Mouse (Mus musculus) hindbrain, postnatal 0 days (tissue): ENCODE measurements around the gene Tmem179b. TPM values are rescaled to one million over a fixed set of nuclear protein-coding genes. Genes with fewer than 3 reads are reported as not detected.
"Not testable (repeated sequence)": the region's sequence is repeated elsewhere in the genome, so short reads cannot be mapped to it uniquely, and the experiment has no call there.

Experiments
- ATAC-seq: fragments of 200-750 bp; cut with Nextera tagmentation; 2 replicates; pipeline ENCODE4 v1.8.0; 2017; ENCODE audit warnings: mild to moderate bottlenecking, moderate TSS enrichment, moderate library complexity
- DNase-seq: peaks from one replicate; pipeline ENCODE4 v3.0.0-alpha.2; 2015; ENCODE audit warnings: low spot score
- H3K27ac ChIP-seq: fragments of 300-500 bp; sonication (generic); 2 replicates; pipeline ENCODE4 v1.5.1; 2014; ENCODE audit warnings: mild to moderate bottlenecking
- H3K27me3 ChIP-seq: fragments of 300-500 bp; sonication (generic); 2 replicates; pipeline ENCODE4 v1.6.1; 2014; ENCODE audit warnings: low read length, mixed read lengths; ENCODE audit not compliant: insufficient read depth
- H3K36me3 ChIP-seq: fragments of 300-500 bp; sonication (generic); 2 replicates; pipeline ENCODE4 v1.6.1; 2014; ENCODE audit warnings: low read length, mixed read lengths; ENCODE audit not compliant: insufficient read depth
- H3K4me1 ChIP-seq: fragments of 300-500 bp; sonication (generic); 2 replicates; pipeline ENCODE4 v1.6.1; 2014; ENCODE audit warnings: antibody characterized with exemption, low read length, mixed read lengths; ENCODE audit not compliant: insufficient read depth
- H3K4me2 ChIP-seq: fragments of 300-500 bp; sonication (generic); 2 replicates; pipeline ENCODE4 v1.6.1; 2014; ENCODE audit warnings: low read depth, mild to moderate bottlenecking, low read length, moderate library complexity, mixed read lengths
- H3K4me3 ChIP-seq: fragments of 300-500 bp; sonication (generic); 2 replicates; pipeline ENCODE4 v1.5.1; 2014; ENCODE audit warnings: low read length
- H3K9ac ChIP-seq: fragments of 300-500 bp; sonication (generic); replicated peaks from 2 replicates; pipeline ENCODE4 v1.6.1; 2014; ENCODE audit warnings: mild to moderate bottlenecking, low read length, moderate library complexity, mixed read lengths
- H3K9me3 ChIP-seq: fragments of 300-500 bp; sonication (generic); 2 replicates; pipeline ENCODE4 v1.6.1; 2016; ENCODE audit warnings: low read length, mixed read lengths
- CTCF ChIP-seq: IDR thresholded peaks from 2 replicates; pipeline ENCODE4 v1.5.1; 2016; ENCODE audit warnings: antibody characterized with exemption, control low read depth, low read depth
- WGBS: fragments of 180-500 bp; shearing (Covaris S2); extraction: QIAGEN DNeasy Blood & Tissue Kit; methylation state at CpG from one replicate; pipeline ENCODE4 v1.1.7; 2014; 5-methylcytosine and 5-hydroxymethylcytosine counted together
- polyA plus RNA-seq: library from polyadenylated mRNA; unstranded; fragments of >200 nt; fragmentation: Nextera tagmentation; extraction: Ambion mirVana; gene quantifications from 2 replicates; pipeline ENCODE4 v1.2.1, GENCODE M21; 2015
- total RNA-seq: library from RNA; depleted of rRNA; stranded (reverse); fragments of >200 nt; gene quantifications from 2 replicates; pipeline ENCODE4 v1.2.3, GENCODE M21; 2014

The Tmem179b gene
- total and polyA plus RNA-seq, 2 experiments from 2014 or later, result 27.0 to 31.0 TPM

GRCm38 (mm10) chr19:8738911-8739310, 35.4 kb downstream of the Tmem179b start:
- H3K36me3 ChIP-seq, result peaks cover 25% of the 10 kb centered on the region
- H3K27me3 ChIP-seq, result no peaks in the 10 kb centered on the region
- no peak for TF ChIP-seq CTCF
- H3K9ac ChIP-seq, result no peak overlapping the region
- H3K4me2 ChIP-seq, result no peak overlapping the region
- peaks cover 6% of the 10 kb centered on the region; the same call in 1 of the 2 replicates for H3K4me1 ChIP-seq
- no peak overlapping the region for H3K27ac ChIP-seq
- H3K9me3 ChIP-seq, result no peaks in the 10 kb centered on the region
- ATAC-seq, result no peak
- 87% methylated on average over 7 of the region's 7 CpGs for WGBS
- H3K4me3 ChIP-seq, result no peak overlapping the region
- no peak for DNase-seq

DNA sequence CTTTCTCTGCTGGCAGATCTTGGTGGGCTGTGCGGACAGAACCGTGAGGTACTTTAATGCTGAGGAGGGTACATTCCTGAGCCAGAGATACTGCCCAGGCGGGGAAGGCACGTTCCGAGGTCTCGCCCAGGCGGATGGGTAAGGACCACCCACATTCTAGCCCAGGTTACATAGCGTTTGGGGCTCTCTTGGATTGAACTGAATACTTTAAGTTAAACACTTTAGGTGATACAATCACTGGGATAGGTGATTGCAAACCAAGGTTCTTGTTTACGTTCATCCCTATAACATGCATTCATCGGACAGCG, 38.2 kb downstream of the Tmem179b start:
- H3K9me3 ChIP-seq, result no peaks in the 10 kb centered on the region
- peak overlapping the region; percentile 70 for H3K9ac ChIP-seq
- no peaks in the 10 kb centered on the region for H3K27me3 ChIP-seq
- H3K4me3 ChIP-seq, result peak overlapping the region; percentile 91
- peaks cover 22% of the 10 kb centered on the region for H3K36me3 ChIP-seq
- DNase-seq (no peak), ATAC-seq (no peak; the same call in 1 of the 2 replicates)
- no peak for TF ChIP-seq CTCF
- peak overlapping the region; percentile 98 for H3K4me2 ChIP-seq
- H3K4me1 ChIP-seq, result peaks cover 3% of the 10 kb centered on the region; the same call in 1 of the 2 replicates
- 5% methylated on average over 11 of the region's 11 CpGs for WGBS
- H3K27ac ChIP-seq, result peak overlapping the region; percentile 71; the same call in 1 of the 2 replicates

DNA sequence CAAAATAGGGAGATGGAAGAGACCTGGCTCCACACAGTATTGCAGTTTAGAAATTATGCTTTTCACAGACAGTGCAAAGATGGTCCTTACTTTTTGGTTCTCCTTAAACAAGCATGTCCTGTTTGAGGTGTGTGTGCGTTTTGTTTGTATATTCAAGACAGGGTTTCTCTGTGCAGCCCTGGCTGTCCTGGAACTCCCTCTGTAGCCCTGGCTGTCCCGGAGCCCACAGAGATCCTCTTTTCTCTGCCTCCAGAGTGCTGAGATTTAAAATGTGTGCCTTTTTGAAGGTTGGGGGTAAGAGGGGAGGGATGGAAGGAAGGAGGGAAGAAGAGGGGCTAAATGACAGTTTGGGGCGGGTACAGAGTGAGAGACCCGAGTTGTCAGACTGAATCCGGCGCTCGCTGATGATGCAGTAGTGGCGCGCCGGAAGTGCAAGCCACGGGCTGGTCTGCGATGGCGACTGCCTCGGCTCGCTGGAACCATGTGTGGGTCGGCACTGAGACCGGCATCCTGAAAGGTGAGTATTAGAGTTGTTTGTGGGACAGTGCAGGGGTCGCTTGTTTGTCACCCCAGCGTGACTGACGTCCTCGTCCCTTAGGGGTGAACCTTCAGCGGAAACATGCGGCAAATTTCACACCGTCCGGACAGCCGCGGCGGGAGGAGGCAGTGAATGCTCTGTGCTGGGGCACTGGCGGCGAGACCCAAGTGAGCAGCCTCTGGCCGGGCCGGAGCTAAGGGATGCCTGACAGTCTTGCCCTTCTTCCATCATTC, 38.7 kb downstream of the Tmem179b start, which contains the start of gene Wdr74:
Gene Wdr74, plus strand, starts transcription at position 439 of the 771 bp plus-strand sequence.
- no peaks in the 10 kb centered on the region for H3K27me3 ChIP-seq
- peaks cover 22% of the 10 kb centered on the region for H3K36me3 ChIP-seq
- ATAC-seq (peak; percentile 96), DNase-seq (peak; percentile 96)
- H3K4me3 ChIP-seq, result peak within 1 kb of the TSS; percentile 91
- H3K4me2 ChIP-seq, result peak within 1 kb of the TSS; percentile 98
- under 1% methylated on average over 32 of the region's 32 CpGs for WGBS
- H3K27ac ChIP-seq, result peak within 1 kb of the TSS; percentile 71
- H3K4me1 ChIP-seq, result peaks cover 3% of the 10 kb centered on the region; the same call in 1 of the 2 replicates
- H3K9me3 ChIP-seq, result no peaks in the 10 kb centered on the region
- no peak for TF ChIP-seq CTCF
- H3K9ac ChIP-seq, result peak within 1 kb of the TSS; percentile 70

GRCm38 (mm10) chr19:8734334-8734733, 39.9 kb downstream of the Tmem179b start:
- peaks cover 3% of the 10 kb centered on the region; the same call in 1 of the 2 replicates for H3K4me1 ChIP-seq
- no peak overlapping the region for H3K9ac ChIP-seq
- TF ChIP-seq CTCF, result no peak
- H3K27me3 ChIP-seq, result no peaks in the 10 kb centered on the region
- WGBS, result 77% methylated on average over 3 of the region's 3 CpGs
- no peak for DNase-seq
- H3K36me3 ChIP-seq, result peaks cover 13% of the 10 kb centered on the region
- ATAC-seq, result no peak
- no peak overlapping the region for H3K4me3 ChIP-seq
- H3K27ac ChIP-seq, result no peak overlapping the region
- H3K4me2 ChIP-seq, result no peak overlapping the region
- no peaks in the 10 kb centered on the region for H3K9me3 ChIP-seq

GRCm38 (mm10) chr19:8728335-8729099, 45.8 kb downstream of the Tmem179b start:
- H3K4me3 ChIP-seq, DNase-seq, H3K4me1 ChIP-seq, H3K4me2 ChIP-seq, H3K9me3 ChIP-seq, H3K9ac ChIP-seq, H3K27ac ChIP-seq, ATAC-seq, H3K27me3 ChIP-seq: not testable (repeated sequence)
- peaks cover 22% of the 10 kb centered on the region for H3K36me3 ChIP-seq
- WGBS, result 44% methylated on average over 3 of the region's 3 CpGs

DNA sequence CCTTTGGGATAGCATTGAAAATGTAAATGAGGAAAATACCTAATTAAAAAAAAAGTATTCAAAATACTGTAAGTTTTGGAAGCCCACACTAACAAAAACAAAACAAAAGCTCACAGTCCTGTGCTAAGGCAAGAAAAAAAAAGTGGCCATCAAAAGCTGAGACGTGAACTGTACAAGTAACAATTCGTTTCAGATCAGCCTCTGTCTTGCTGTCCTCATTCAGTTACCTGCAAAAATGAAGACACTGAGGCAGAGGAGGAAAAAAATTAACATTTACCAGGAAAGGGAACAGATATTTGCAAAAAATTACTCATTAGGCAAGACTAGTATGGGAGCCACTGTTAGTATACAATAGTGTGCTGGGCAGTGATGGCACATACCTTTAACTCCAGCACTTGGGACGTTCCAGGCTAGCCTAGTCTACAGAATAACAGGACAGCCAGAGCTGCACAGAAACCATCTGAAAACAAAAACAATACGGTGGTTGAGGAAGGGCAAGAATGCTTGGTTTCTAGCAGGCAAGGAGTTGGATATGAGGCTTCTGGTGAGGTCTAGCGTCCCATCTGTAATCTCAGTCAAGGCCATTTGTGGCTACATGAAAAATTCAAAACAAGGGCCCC, 46.7 kb downstream of the Tmem179b start:
- no peak overlapping the region for H3K4me3 ChIP-seq
- H3K27ac ChIP-seq, result no peak overlapping the region
- H3K27me3 ChIP-seq, result no peaks in the 10 kb centered on the region
- no peak for TF ChIP-seq CTCF
- 21% methylated on average over 5 of the region's 5 CpGs for WGBS
- no peak overlapping the region for H3K9ac ChIP-seq
- no peaks in the 10 kb centered on the region for H3K9me3 ChIP-seq
- ATAC-seq, result no peak
- peaks cover 7% of the 10 kb centered on the region; the same call in 1 of the 2 replicates for H3K4me1 ChIP-seq
- H3K36me3 ChIP-seq, result peaks cover 22% of the 10 kb centered on the region
- no peak for DNase-seq
- no peak overlapping the region for H3K4me2 ChIP-seq
